Mouse (Mus musculus) G1E (cell line): ENCODE measurements around the gene Nit1.

Source experiments
- CTCF ChIP-seq: IDR thresholded peaks from 2 replicates; pipeline ENCODE4 v1.5.1; 2012; ENCODE audit warnings: low read depth, low read length, inconsistent platforms, mixed read lengths
- GATA1 ChIP-seq: IDR thresholded peaks from 2 replicates; pipeline ENCODE4 v1.6.1; 2012; ENCODE audit warnings: borderline replicate concordance, low read length, inconsistent platforms, mixed read lengths
- POLR2AphosphoS5 ChIP-seq: IDR thresholded peaks from 2 replicates; pipeline ENCODE4 v1.6.1; 2012; ENCODE audit warnings: low read depth, low read length, inconsistent platforms; ENCODE audit not compliant: insufficient replicate concordance
- TAL1 ChIP-seq: conservative IDR thresholded peaks from 2 replicates; pipeline ENCODE4 v1.6.1; 2012; ENCODE audit warnings: low read depth, low read length, inconsistent platforms, mixed read lengths

- no peak for TF ChIP-seq POLR2AphosphoS5
- no peak for TF ChIP-seq CTCF
- no peak for TF ChIP-seq GATA1
- no peak for TF ChIP-seq TAL1
Observed at GRCm38 (mm10) chr1:171379935-171380599, 34.6 kb upstream of the Nit1 start.
